Mouse (Mus musculus) monocyte, adult 5-6 weeks (primary cell): ENCODE measurements around the gene Ccdc155. TPM values are rescaled to one million over a fixed set of nuclear protein-coding genes. Genes with fewer than 3 reads are reported as not detected.
"Not testable (repeated sequence)": the region's sequence is repeated elsewhere in the genome, so short reads cannot be mapped to it uniquely, and the experiment has no call there.

Source experiments
- ATAC-seq: fragments of 153-309, 156-312 bp; replicated peaks from 2 replicates; pipeline ENCODE4 v1.8.0; 2017; ENCODE audit warnings: mild to moderate bottlenecking; ENCODE audit not compliant: low TSS enrichment, insufficient number of reproducible peaks, severe bottlenecking, poor library complexity, low FRiP score
- total RNA-seq: library from RNA; stranded (forward); fragments of 200-1000, 200-491, 200-594 nt; gene quantifications from 3 replicates; pipeline ENCODE4 v1.2.3, GENCODE M21; 2017

Gene Ccdc155
- total RNA-seq, 1 experiment from 2014 or later: not detected

GRCm38 (mm10) chr7:45175398-45175797 lies 29.3 kb downstream of the Ccdc155 start:
- ATAC-seq: no peak

GRCm38 (mm10) chr7:45174567-45175280 lies 30.0 kb downstream of the Ccdc155 start:
- ATAC-seq: no peak

- not testable (repeated sequence) for ATAC-seq
Measured at GRCm38 (mm10) chr7:45173772-45174171, 30.9 kb downstream of the Ccdc155 start.

DNA sequence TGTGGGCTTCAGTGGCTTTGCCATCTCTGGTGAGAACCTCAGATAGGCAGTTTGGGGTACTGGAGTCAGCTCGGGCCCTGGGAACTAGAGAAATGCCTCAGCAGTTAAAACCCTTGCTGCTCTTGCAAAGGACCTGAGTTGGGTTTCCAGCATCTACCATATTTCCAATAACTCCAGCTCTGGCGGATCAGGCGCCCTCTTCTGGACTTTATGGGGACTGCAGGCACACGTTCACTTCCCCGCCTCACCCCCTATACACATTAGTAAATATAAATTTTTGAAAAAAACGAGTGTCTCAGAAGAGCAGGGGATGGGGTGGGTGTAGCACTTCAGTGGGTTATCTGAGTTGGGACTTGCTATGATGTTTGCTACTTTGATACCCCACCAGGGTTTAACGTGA lies 31.7 kb downstream of the Ccdc155 start:
- ATAC-seq: no peak

DNA sequence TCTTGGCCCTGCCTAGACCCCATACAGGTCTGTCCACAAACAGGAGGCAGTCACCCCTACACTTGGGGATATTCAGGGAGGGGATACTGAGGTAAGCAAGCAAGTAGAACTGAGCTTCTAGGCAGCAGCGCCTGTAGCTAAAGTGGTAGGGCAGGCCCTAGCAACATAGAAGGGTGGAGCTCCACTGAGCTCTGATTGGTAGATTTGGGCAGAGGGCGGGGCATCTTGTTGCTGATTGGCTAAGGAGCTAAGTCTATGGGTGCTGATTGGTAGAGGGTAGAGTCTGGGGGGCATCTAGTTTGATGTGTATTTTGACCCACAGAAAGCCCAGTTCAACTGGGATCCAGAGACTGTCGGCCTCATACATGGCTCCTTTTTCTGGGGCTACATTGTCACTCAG lies 35.2 kb downstream of the Ccdc155 start:
- ATAC-seq: no peak

- ATAC-seq: no peak
Measured at GRCm38 (mm10) chr7:45168656-45169055, 36.0 kb downstream of the Ccdc155 start.

DNA sequence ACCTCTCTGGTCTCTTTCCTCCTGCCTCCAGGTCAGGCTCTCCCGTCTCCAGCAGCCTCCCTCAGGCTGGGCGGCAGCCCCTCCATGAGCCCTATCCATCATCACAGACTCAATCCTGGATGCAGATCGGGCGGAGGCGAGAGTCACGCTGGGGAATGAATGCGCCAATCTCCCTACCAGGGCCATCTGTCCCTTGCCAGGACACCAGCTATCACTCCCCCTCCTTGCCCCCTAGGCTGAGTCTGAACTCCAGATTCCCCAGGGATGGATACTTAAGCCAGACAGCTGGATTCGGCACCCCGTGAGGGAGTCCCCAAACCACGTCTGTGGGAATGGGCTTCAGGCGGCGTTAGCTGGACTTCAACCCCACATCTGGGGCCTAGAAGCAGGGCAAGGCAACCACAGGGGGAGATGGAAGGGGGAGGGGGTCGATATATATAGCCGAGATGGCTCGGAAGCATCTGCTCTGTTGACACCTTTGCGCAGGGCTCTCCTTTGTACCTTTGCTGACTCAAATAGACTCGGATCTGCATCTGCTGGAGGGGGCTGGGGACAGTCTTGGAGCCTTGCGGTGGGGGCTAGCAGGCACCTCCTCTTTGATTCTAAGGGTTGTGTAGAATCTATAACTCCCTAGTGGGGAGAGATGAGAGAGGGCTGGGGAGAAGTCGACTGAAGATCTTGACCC lies 36.8 kb downstream of the Ccdc155 start:
- no peak for ATAC-seq

DNA sequence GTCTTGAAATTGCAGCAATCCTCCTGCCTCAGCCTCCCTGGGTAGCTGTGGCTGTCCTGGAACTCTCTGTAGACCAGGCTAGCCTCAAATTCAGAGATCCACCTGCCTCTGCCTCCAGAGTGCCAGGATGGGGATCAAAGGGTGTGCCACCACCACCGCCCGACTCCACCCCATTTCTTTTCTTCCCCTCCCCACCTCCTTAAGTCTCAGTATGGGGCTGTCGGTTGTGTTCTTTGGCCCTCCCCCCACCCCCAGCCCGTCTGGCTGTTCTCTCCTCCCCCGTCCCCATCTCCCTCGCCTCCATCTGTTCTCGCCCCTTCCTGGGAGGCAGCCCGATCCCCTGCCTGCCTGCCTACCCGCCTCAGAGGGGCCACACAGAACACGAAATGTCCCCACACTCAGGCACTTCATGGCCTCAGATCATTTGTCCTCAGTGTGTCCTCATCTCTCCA lies 37.7 kb downstream of the Ccdc155 start:
- no peak for ATAC-seq

- ATAC-seq: no peak
Measured at GRCm38 (mm10) chr7:45165701-45166100, 39.0 kb downstream of the Ccdc155 start.

DNA sequence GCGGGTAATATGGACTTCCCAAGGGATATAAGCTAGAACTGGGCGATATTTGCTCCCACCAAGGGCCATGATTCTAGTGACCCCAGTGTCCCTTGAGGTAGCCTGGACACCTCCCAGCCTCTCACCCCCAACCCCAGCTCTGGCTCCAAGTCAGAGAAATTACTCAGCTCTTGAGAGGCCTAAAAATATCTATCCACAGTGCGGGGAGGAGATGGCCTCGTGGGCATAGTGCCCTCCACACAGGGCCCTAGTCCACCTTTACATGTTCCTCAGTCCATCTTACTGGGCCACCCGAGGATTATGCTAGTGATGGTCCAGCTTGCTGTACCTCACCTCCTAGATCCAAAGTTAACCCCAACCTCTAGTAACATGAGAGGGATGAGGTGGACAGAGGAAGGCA lies 39.9 kb downstream of the Ccdc155 start:
- ATAC-seq: no peak

- no peak for ATAC-seq
Measured at GRCm38 (mm10) chr7:45163735-45164490, 40.8 kb downstream of the Ccdc155 start, which contains the start of gene Slc17a7. Gene Slc17a7 (plus strand): TSS chr7:45163949.

DNA sequence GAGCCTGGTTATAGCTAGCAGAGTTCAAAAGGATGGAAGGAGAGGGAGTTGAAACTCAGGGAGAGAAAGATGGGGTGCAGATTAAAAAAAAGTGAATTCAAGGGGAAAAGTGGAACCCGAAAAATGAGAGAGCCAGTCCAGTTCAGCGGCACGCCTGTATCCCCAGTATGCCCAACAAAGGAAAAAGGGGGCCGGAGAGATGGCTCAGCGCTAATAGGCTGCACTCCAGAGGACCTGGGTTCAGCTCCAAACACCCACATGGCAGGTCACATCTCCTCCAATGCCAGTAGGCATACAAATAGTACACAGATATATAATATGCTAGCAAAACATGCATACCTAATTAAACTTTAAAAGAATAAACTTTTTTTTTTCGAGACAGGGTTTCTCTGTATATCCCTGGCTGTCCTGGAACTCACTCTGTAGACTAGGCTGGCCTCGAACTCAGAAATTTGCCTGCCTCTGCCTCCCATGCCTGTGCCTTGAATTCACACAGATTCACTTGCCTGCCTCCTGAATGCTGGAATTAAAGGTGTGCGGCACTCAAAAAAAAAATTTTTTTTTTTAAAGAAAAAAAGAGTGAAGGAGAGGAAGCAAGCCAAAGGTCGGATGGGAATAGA lies 41.6 kb downstream of the Ccdc155 start:
- ATAC-seq: no peak

- ATAC-seq: no peak; the same call in 1 of the 2 replicates
Measured at GRCm38 (mm10) chr7:45162551-45162950, 42.1 kb downstream of the Ccdc155 start.

GRCm38 (mm10) chr7:45161612-45162473 lies 42.8 kb downstream of the Ccdc155 start:
- ATAC-seq: peak; percentile 61

GRCm38 (mm10) chr7:45160866-45161265 lies 43.8 kb downstream of the Ccdc155 start:
- ATAC-seq: no peak

DNA sequence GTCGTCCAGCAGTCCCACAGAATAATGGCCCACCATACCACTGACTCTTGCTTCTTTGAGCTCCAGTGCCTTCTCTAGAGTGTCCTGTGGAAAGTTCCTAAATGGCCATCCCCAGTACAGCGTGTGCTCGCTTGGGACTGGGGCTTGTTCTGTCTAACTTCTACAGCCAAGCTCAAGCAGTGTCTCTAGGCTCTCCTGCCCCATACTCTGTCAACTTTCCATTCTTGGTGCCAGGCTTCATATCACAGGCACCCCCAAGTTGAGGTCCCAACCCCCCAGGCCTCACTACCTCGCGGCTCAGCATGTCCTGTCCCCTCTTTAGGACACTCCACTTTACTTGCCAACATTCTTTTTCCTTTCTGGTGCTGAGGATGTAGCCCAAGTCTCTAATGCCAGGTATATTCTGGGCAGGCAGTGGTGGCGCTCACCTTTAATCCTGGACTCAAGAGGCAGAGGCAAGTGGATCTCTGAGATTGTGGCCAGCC lies 44.3 kb downstream of the Ccdc155 start:
- ATAC-seq: no peak

DNA sequence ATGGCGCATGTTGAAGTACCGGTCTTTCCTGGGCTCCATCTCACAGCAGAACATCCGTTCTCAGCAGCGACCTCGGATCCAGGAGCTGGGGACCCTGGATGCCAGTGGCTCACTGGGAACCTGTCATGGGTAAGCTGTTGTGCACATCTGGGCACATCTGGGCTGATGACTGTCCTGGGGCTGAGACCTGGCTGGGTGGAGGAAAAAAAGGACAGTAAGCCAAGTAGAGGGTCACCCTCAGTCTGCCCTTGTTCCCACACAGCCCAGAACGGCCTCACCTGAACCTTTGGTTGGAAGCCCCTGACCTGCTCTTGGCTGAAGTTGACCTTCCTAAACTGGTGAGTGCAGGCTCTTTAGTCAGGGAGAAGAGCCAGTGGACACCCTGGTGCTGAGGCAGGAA lies 45.7 kb downstream of the Ccdc155 start:
- ATAC-seq: no peak

DNA sequence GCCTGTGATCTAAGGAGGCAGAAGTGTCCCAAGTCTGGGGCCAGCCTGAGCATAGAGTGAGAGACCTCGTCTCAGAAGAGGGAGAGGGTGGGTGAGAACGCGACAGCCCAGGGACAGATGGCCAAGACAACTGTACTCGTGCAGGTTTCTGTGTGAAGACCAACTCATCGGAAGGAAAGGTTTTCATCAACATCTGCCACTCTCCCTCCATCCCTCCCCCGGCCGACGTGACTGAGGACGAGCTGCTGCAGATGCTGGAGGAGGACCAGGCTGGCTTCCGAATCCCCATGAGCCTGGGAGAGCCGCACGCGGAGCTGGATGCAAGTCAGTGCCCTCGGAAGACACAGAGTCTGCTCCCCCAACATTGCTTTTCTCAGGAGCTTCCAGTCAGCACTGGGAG lies 47.2 kb downstream of the Ccdc155 start:
- no peak for ATAC-seq
